Mouse (Mus musculus) ES-E14 (cell line): ENCODE measurements around the gene Dohh.

Experiments
- HCFC1 ChIP-seq: IDR thresholded peaks from 2 replicates; pipeline ENCODE4 v1.6.1; 2012; ENCODE audit warnings: low read length, inconsistent platforms, borderline replicate concordance; ENCODE audit not compliant: insufficient read depth
- ZNF384 ChIP-seq: IDR thresholded peaks from 2 replicates; pipeline ENCODE4 v1.6.1; 2012; ENCODE audit warnings: low read depth, low read length, inconsistent platforms

- TF ChIP-seq HCFC1 (no peak), ZNF384 (no peak)
These were observed 19.6 kb upstream of the Dohh start for GRCm38 (mm10) chr10:81364666-81365065.
